Mouse (Mus musculus) embryonic facial prominence, embryonic 13.5 days (tissue): ENCODE data around the gene Mical3. TPM values are rescaled to one million over a fixed set of nuclear protein-coding genes. Genes with fewer than 3 reads are reported as not detected.

Experiments
- ATAC-seq: fragments of 200-750 bp; cut with Nextera tagmentation; 2 replicates; pipeline ENCODE4 v1.8.0; 2017; ENCODE audit warnings: low read depth; ENCODE audit not compliant: insufficient number of reproducible peaks, insufficient read depth, low FRiP score, low TSS enrichment
- H3K27ac ChIP-seq: fragments of 300-500 bp; sonication (generic); 2 replicates; pipeline ENCODE4 v1.5.1; 2015; ENCODE audit warnings: moderate library complexity, mild to moderate bottlenecking, inconsistent platforms
- H3K27me3 ChIP-seq: fragments of 300-500 bp; sonication (generic); 2 replicates; pipeline ENCODE4 v1.6.1; 2015; ENCODE audit warnings: mild to moderate bottlenecking, inconsistent platforms
- H3K36me3 ChIP-seq: fragments of 300-500 bp; sonication (generic); 2 replicates; pipeline ENCODE4 v1.6.1; 2015; ENCODE audit warnings: mild to moderate bottlenecking, inconsistent platforms
- H3K4me1 ChIP-seq: fragments of 300-500 bp; sonication (generic); 2 replicates; pipeline ENCODE4 v1.6.1; 2015; ENCODE audit warnings: inconsistent platforms
- H3K4me2 ChIP-seq: fragments of 300-500 bp; sonication (generic); 2 replicates; pipeline ENCODE4 v1.6.1; 2015; ENCODE audit warnings: moderate library complexity, mild to moderate bottlenecking, inconsistent platforms
- H3K4me3 ChIP-seq: fragments of 300-500 bp; sonication (generic); 2 replicates; pipeline ENCODE4 v1.5.1; 2015; ENCODE audit warnings: mild to moderate bottlenecking, inconsistent platforms
- H3K9ac ChIP-seq: fragments of 300-500 bp; sonication (generic); 2 replicates; pipeline ENCODE4 v1.6.1; 2015; ENCODE audit warnings: mild to moderate bottlenecking, inconsistent platforms
- H3K9me3 ChIP-seq: fragments of 300-500 bp; sonication (generic); 2 replicates; pipeline ENCODE4 v1.6.1; 2016; ENCODE audit warnings: inconsistent platforms
- WGBS: fragments of 180-500 bp; shearing (Covaris S2); methylation state at CpG from one replicate; pipeline ENCODE4 v1.1.7; 2015; ENCODE audit warnings: mixed read lengths; 5-methylcytosine and 5-hydroxymethylcytosine counted together
- polyA plus RNA-seq: library from polyadenylated mRNA; unstranded; fragments of >200 nt; fragmentation: Nextera tagmentation; extraction: Ambion mirVana; gene quantifications from 2 replicates; pipeline ENCODE4 v1.2.1, GENCODE M21; 2015

Mical3 gene
- polyA plus RNA-seq, 1 experiment from 2014 or later = 12.3 TPM

- WGBS = 49% methylated on average over 5 of the region's 5 CpGs
- Histone ChIP-seq H3K4me1 (no peaks in the 10 kb centered on the region), H3K9ac (no peak overlapping the region), H3K27me3 (no peaks in the 10 kb centered on the region), H3K4me3 (no peak overlapping the region), H3K9me3 (no peaks in the 10 kb centered on the region), H3K27ac (no peak overlapping the region), H3K36me3 (no peaks in the 10 kb centered on the region), H3K4me2 (no peak overlapping the region)
- ATAC-seq = no peak
Measured at GRCm38 (mm10) chr6:120903450-120903912, 227.3 kb downstream of the Mical3 start.

GRCm38 (mm10) chr6:120901776-120902645 is 228.8 kb downstream of the Mical3 start:
- H3K4me3 ChIP-seq = no peak overlapping the region
- 81% methylated on average over 14 of the region's 14 CpGs for WGBS
- no peaks in the 10 kb centered on the region for H3K36me3 ChIP-seq
- no peak overlapping the region for H3K27ac ChIP-seq
- H3K4me2 ChIP-seq = no peak overlapping the region
- ATAC-seq = no peak
- H3K9ac ChIP-seq = no peak overlapping the region
- H3K27me3 ChIP-seq = no peaks in the 10 kb centered on the region
- no peaks in the 10 kb centered on the region for H3K4me1 ChIP-seq
- no peaks in the 10 kb centered on the region for H3K9me3 ChIP-seq

GRCm38 (mm10) chr6:120898188-120898833 is 232.5 kb downstream of the Mical3 start:
- no peaks in the 10 kb centered on the region for H3K4me1 ChIP-seq
- WGBS = 76% methylated on average over 6 of the region's 6 CpGs
- no peaks in the 10 kb centered on the region for H3K27me3 ChIP-seq
- H3K4me2 ChIP-seq = no peak overlapping the region
- no peak overlapping the region for H3K4me3 ChIP-seq
- H3K27ac ChIP-seq = no peak overlapping the region
- H3K36me3 ChIP-seq = peaks cover 17% of the 10 kb centered on the region
- no peak for ATAC-seq
- no peak overlapping the region for H3K9ac ChIP-seq
- H3K9me3 ChIP-seq = no peaks in the 10 kb centered on the region

GRCm38 (mm10) chr6:120894524-120894923 is 236.3 kb downstream of the Mical3 start:
- peaks cover 49% of the 10 kb centered on the region for H3K36me3 ChIP-seq
- H3K9me3 ChIP-seq = no peaks in the 10 kb centered on the region
- H3K27ac ChIP-seq = no peak overlapping the region
- H3K4me1 ChIP-seq = no peaks in the 10 kb centered on the region
- H3K4me3 ChIP-seq = no peak overlapping the region
- no peak for ATAC-seq
- H3K4me2 ChIP-seq = no peak overlapping the region
- no peak overlapping the region for H3K9ac ChIP-seq
- no peaks in the 10 kb centered on the region for H3K27me3 ChIP-seq
- 88% methylated on average over 9 of the region's 9 CpGs for WGBS

- no peak for ATAC-seq
- no peaks in the 10 kb centered on the region for H3K27me3 ChIP-seq
- WGBS = 95% methylated on average over 9 of the region's 9 CpGs
- H3K9ac ChIP-seq = no peak overlapping the region
- peaks cover 54% of the 10 kb centered on the region for H3K36me3 ChIP-seq
- no peaks in the 10 kb centered on the region for H3K9me3 ChIP-seq
- H3K27ac ChIP-seq = no peak overlapping the region
- H3K4me3 ChIP-seq = no peak overlapping the region
- no peak overlapping the region for H3K4me2 ChIP-seq
- H3K4me1 ChIP-seq = no peaks in the 10 kb centered on the region
Measured at GRCm38 (mm10) chr6:120894089-120894488, 236.7 kb downstream of the Mical3 start.

GRCm38 (mm10) chr6:120886696-120887095 is 244.1 kb downstream of the Mical3 start:
- 91% methylated on average over 17 of the region's 17 CpGs for WGBS
- Histone ChIP-seq H3K27ac (no peak overlapping the region), H3K4me1 (no peaks in the 10 kb centered on the region), H3K27me3 (no peaks in the 10 kb centered on the region), H3K9me3 (no peaks in the 10 kb centered on the region), H3K36me3 (peaks cover 86% of the 10 kb centered on the region), H3K4me2 (no peak overlapping the region), H3K4me3 (no peak overlapping the region), H3K9ac (no peak overlapping the region)
- no peak for ATAC-seq

- no peaks in the 10 kb centered on the region for H3K4me1 ChIP-seq
- no peak overlapping the region for H3K4me3 ChIP-seq
- no peak overlapping the region for H3K4me2 ChIP-seq
- H3K27me3 ChIP-seq = no peaks in the 10 kb centered on the region
- WGBS = 89% methylated on average over 6 of the region's 6 CpGs
- no peaks in the 10 kb centered on the region for H3K9me3 ChIP-seq
- no peak overlapping the region for H3K9ac ChIP-seq
- H3K36me3 ChIP-seq = peaks cover 78% of the 10 kb centered on the region
- no peak for ATAC-seq
- no peak overlapping the region for H3K27ac ChIP-seq
Measured at GRCm38 (mm10) chr6:120884436-120884835, 246.4 kb downstream of the Mical3 start.

Other genes with a start within 250 kb of the Mical3 start
- gene Bid, start 214.1 kb downstream of the Mical3 start, polyA plus RNA-seq = 16.4 and 17.2 TPM in 2 replicates
- 10.4 and 10.8 TPM in 2 replicates for gene Pex26, start 52.7 kb upstream of the Mical3 start, polyA plus RNA-seq
- gene Tuba8, start 79.7 kb upstream of the Mical3 start, polyA plus RNA-seq = 0.30 and 0.83 TPM in 2 replicates
- gene Usp18, start 114.9 kb upstream of the Mical3 start, polyA plus RNA-seq = 1.6 and 1.8 TPM in 2 replicates
- 1.6 and 1.9 TPM in 2 replicates for gene Slc6a13, start 169.2 kb upstream of the Mical3 start, polyA plus RNA-seq
- 0.30 TPM in 1 of 2 replicates, not detected in the other for gene Slc6a12, start 212.1 kb upstream of the Mical3 start, polyA plus RNA-seq